Mouse (Mus musculus): ENCODE measurements around the gene 1600014C10Rik. TPM values are rescaled to one million over a fixed set of nuclear protein-coding genes. Genes with fewer than 3 reads are reported as not detected.

Gene 1600014C10Rik
- polyA plus RNA-seq, 1 experiment from 2014 or later: 16.6 TPM

DNA sequence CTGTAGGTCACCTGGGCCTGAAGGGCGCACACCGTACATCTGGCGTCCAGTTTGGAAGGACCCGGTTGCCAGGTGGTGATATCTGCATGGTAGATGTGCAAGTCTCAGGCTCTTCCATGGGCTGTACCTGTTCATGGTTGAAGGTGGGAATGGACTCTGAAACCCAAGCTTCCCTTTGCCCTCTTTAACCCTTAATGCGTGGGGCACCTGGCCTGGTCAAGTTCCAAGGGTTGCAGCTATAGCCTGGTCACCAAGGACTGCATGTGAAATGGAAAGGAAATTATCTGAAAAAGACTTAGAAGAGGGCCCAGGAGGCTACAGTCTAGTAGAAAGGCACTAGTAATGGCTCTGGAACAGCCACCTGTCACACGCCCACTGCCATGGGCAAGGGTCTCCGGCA lies 37.8 kb downstream of the 1600014C10Rik start:
- ATAC-seq: no peak
- no peaks in the 10 kb centered on the region for H3K4me1 ChIP-seq (ENCODE audit: control insufficient read depth, insufficient read depth, low read length)
- no peaks in the 10 kb centered on the region for H3K36me3 ChIP-seq (ENCODE audit: control insufficient read depth, insufficient read depth, low read length)
- H3K27ac ChIP-seq (ENCODE audit: low read length): no peak overlapping the region
- 95% methylated on average over 7 of the region's 7 CpGs for WGBS
- no peak overlapping the region for H3K9ac ChIP-seq (ENCODE audit: low read depth, low read length)
- H3K4me3 ChIP-seq (ENCODE audit: low read length): no peak overlapping the region
- H3K9me3 ChIP-seq (ENCODE audit: control insufficient read depth, low read length): no peaks in the 10 kb centered on the region
- no peak overlapping the region for H3K4me2 ChIP-seq (ENCODE audit: low read depth, low read length)
- no peaks in the 10 kb centered on the region for H3K27me3 ChIP-seq (replicated peaks; ENCODE audit: control insufficient read depth, insufficient read depth, low read length)

DNA sequence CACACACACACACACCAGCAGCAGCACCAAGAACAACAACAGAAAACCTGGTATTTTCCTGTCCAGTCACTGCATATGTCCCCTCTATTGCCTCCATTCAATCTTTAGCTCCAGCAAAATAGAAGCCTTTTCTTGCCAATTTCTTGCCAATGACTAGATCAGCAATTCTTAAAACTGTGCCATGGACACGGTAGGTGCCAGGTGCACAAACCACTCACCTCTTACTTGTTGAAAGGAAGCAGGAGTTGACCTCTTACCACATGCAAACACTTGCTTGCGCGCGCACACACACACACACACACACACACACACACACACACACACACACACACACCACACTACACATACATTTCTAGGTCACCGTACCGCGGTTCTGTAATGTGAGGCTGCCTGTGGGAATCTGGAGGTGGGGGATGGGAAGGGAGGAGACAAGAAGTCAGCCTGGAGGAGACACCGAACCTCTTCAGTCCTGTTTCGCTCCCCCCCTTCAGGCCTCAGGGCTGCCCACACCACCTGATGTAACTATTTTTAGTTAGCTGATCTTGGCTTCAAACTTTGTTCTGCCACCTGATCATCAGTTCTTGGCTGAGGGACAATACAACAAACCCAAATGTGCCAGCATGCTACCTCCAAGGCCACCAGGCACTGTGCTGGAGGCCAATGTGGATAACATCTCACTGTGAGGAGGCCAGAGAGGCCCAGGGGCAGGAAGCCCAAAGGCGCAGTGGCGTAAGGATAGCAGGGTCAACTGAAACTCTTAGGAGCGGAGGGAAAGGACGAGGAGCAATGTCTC lies 41.8 kb downstream of the 1600014C10Rik start:
- H3K27me3 ChIP-seq (replicated peaks; ENCODE audit: control insufficient read depth, insufficient read depth, low read length): peaks cover 2% of the 10 kb centered on the region; the same call in 1 of the 2 replicates
- WGBS: 90% methylated on average over 13 of the region's 13 CpGs
- no peak overlapping the region for H3K4me2 ChIP-seq (ENCODE audit: low read depth, low read length)
- no peak overlapping the region for H3K9ac ChIP-seq (ENCODE audit: low read depth, low read length)
- H3K4me3 ChIP-seq (ENCODE audit: low read length): no peak overlapping the region
- no peak for ATAC-seq
- H3K27ac ChIP-seq (ENCODE audit: low read length): no peak overlapping the region
- H3K4me1 ChIP-seq (ENCODE audit: control insufficient read depth, insufficient read depth, low read length): peaks cover 11% of the 10 kb centered on the region; the same call in 1 of the 2 replicates
- no peaks in the 10 kb centered on the region for H3K9me3 ChIP-seq (ENCODE audit: control insufficient read depth, low read length)
- H3K36me3 ChIP-seq (ENCODE audit: control insufficient read depth, insufficient read depth, low read length): no peaks in the 10 kb centered on the region

- H3K27me3 ChIP-seq (replicated peaks; ENCODE audit: control insufficient read depth, insufficient read depth, low read length): peaks cover 2% of the 10 kb centered on the region; the same call in 1 of the 2 replicates
- no peak for ATAC-seq
- no peak overlapping the region for H3K27ac ChIP-seq (ENCODE audit: low read length)
- no peaks in the 10 kb centered on the region for H3K36me3 ChIP-seq (ENCODE audit: control insufficient read depth, insufficient read depth, low read length)
- H3K4me1 ChIP-seq (ENCODE audit: control insufficient read depth, insufficient read depth, low read length): peaks cover 11% of the 10 kb centered on the region; the same call in 1 of the 2 replicates
- H3K4me2 ChIP-seq (ENCODE audit: low read depth, low read length): peak overlapping the region; percentile 82
- H3K4me3 ChIP-seq (ENCODE audit: low read length): peak overlapping the region; percentile 8; the same call in 1 of the 2 replicates
- WGBS: 78% methylated on average over 2 of the region's 2 CpGs
- H3K9me3 ChIP-seq (ENCODE audit: control insufficient read depth, low read length): no peaks in the 10 kb centered on the region
- H3K9ac ChIP-seq (ENCODE audit: low read depth, low read length): no peak overlapping the region
Measured at GRCm38 (mm10) chr7:38226226-38226625, 43.2 kb downstream of the 1600014C10Rik start.

- H3K27me3 ChIP-seq (replicated peaks; ENCODE audit: control insufficient read depth, insufficient read depth, low read length): peaks cover 2% of the 10 kb centered on the region; the same call in 1 of the 2 replicates
- WGBS: 1% methylated on average over 25 of the region's 25 CpGs
- H3K9me3 ChIP-seq (ENCODE audit: control insufficient read depth, low read length): no peaks in the 10 kb centered on the region
- peak; percentile 67 for ATAC-seq
- peak overlapping the region; percentile 82 for H3K4me2 ChIP-seq (ENCODE audit: low read depth, low read length)
- no peaks in the 10 kb centered on the region for H3K36me3 ChIP-seq (ENCODE audit: control insufficient read depth, insufficient read depth, low read length)
- peak overlapping the region; percentile 71 for H3K4me3 ChIP-seq (ENCODE audit: low read length)
- H3K9ac ChIP-seq (ENCODE audit: low read depth, low read length): peak overlapping the region; percentile 79
- peaks cover 11% of the 10 kb centered on the region; the same call in 1 of the 2 replicates for H3K4me1 ChIP-seq (ENCODE audit: control insufficient read depth, insufficient read depth, low read length)
- peak overlapping the region; percentile 73 for H3K27ac ChIP-seq (ENCODE audit: low read length)
Measured at GRCm38 (mm10) chr7:38227181-38227899, 44.3 kb downstream of the 1600014C10Rik start.

- under 1% methylated on average over 36 of the region's 36 CpGs for WGBS
- H3K4me2 ChIP-seq (ENCODE audit: low read depth, low read length): peak within 1 kb of the TSS; percentile 82
- H3K4me1 ChIP-seq (ENCODE audit: control insufficient read depth, insufficient read depth, low read length): peaks cover 11% of the 10 kb centered on the region; the same call in 1 of the 2 replicates
- H3K36me3 ChIP-seq (ENCODE audit: control insufficient read depth, insufficient read depth, low read length): no peaks in the 10 kb centered on the region
- H3K9me3 ChIP-seq (ENCODE audit: control insufficient read depth, low read length): no peaks in the 10 kb centered on the region
- H3K4me3 ChIP-seq (ENCODE audit: low read length): peak within 1 kb of the TSS; percentile 71
- peak; percentile 95 for ATAC-seq
- H3K9ac ChIP-seq (ENCODE audit: low read depth, low read length): peak within 1 kb of the TSS; percentile 79
- peaks cover 2% of the 10 kb centered on the region; the same call in 1 of the 2 replicates for H3K27me3 ChIP-seq (replicated peaks; ENCODE audit: control insufficient read depth, insufficient read depth, low read length)
- peak within 1 kb of the TSS; percentile 73 for H3K27ac ChIP-seq (ENCODE audit: low read length)
Measured at GRCm38 (mm10) chr7:38227900-38228298, 44.9 kb downstream of the 1600014C10Rik start, which contains the start of gene Plekhf1. TSS of gene Plekhf1 (minus strand) at chr7:38228016.

GRCm38 (mm10) chr7:38228329-38228728 lies 45.3 kb downstream of the 1600014C10Rik start:
- peak overlapping the region; percentile 71 for H3K4me3 ChIP-seq (ENCODE audit: low read length)
- peak overlapping the region; percentile 82 for H3K4me2 ChIP-seq (ENCODE audit: low read depth, low read length)
- peak overlapping the region; percentile 46 for H3K9ac ChIP-seq (ENCODE audit: low read depth, low read length)
- peaks cover 11% of the 10 kb centered on the region; the same call in 1 of the 2 replicates for H3K4me1 ChIP-seq (ENCODE audit: control insufficient read depth, insufficient read depth, low read length)
- no peaks in the 10 kb centered on the region for H3K9me3 ChIP-seq (ENCODE audit: control insufficient read depth, low read length)
- no peak overlapping the region for H3K27ac ChIP-seq (ENCODE audit: low read length)
- H3K27me3 ChIP-seq (replicated peaks; ENCODE audit: control insufficient read depth, insufficient read depth, low read length): peaks cover 2% of the 10 kb centered on the region; the same call in 1 of the 2 replicates
- no peaks in the 10 kb centered on the region for H3K36me3 ChIP-seq (ENCODE audit: control insufficient read depth, insufficient read depth, low read length)
- 26% methylated on average over 8 of the region's 8 CpGs for WGBS
- ATAC-seq: no peak

- no peak overlapping the region for H3K4me3 ChIP-seq (ENCODE audit: low read length)
- 18% methylated on average over 8 of the region's 8 CpGs for WGBS
- H3K27ac ChIP-seq (ENCODE audit: low read length): no peak overlapping the region
- no peaks in the 10 kb centered on the region for H3K9me3 ChIP-seq (ENCODE audit: control insufficient read depth, low read length)
- H3K9ac ChIP-seq (ENCODE audit: low read depth, low read length): no peak overlapping the region
- peaks cover 2% of the 10 kb centered on the region; the same call in 1 of the 2 replicates for H3K27me3 ChIP-seq (replicated peaks; ENCODE audit: control insufficient read depth, insufficient read depth, low read length)
- ATAC-seq: no peak
- no peaks in the 10 kb centered on the region for H3K36me3 ChIP-seq (ENCODE audit: control insufficient read depth, insufficient read depth, low read length)
- no peak overlapping the region for H3K4me2 ChIP-seq (ENCODE audit: low read depth, low read length)
- H3K4me1 ChIP-seq (ENCODE audit: control insufficient read depth, insufficient read depth, low read length): peaks cover 11% of the 10 kb centered on the region; the same call in 1 of the 2 replicates
Measured at GRCm38 (mm10) chr7:38230285-38230684, 47.3 kb downstream of the 1600014C10Rik start.

DNA sequence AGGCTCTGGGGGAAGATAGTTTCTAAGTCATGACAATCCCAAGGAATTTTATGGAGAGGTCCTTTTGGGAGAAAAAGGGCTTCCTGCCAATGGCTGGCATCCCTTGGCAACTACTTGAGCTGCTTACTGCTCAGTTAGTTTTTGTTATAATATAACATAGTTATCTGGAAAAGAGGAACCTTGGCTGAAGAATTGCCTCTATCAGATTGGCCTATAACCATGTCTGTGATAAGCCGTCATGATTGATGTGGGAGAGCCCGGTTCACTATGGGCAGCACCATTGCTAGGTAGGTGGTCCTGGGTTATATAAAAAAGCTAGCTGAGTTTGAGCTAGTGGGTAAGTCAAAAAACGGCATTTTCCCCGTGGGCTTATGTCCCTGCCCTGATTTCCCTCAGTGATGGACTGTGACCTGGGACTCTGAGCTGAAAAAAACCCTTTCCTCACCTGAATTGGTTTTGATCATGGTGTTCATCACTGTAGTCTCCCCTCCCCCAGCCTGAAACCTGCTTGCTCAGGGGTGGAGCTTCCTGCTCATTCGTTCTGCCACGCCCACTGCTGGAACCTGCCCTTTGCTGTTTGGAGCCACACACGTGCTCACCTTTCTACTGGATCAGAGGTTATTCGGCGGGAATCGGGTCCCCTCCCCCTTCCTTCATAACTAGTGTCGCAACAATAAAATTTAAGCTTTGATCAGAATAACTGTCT lies 53.5 kb downstream of the 1600014C10Rik start:
- 39% methylated on average over 11 of the region's 11 CpGs for WGBS
- H3K9ac ChIP-seq (ENCODE audit: low read depth, low read length): no peak overlapping the region
- H3K4me2 ChIP-seq (ENCODE audit: low read depth, low read length): no peak overlapping the region
- no peak overlapping the region for H3K27ac ChIP-seq (ENCODE audit: low read length)
- H3K9me3 ChIP-seq (ENCODE audit: control insufficient read depth, low read length): no peaks in the 10 kb centered on the region
- no peaks in the 10 kb centered on the region for H3K27me3 ChIP-seq (replicated peaks; ENCODE audit: control insufficient read depth, insufficient read depth, low read length)
- H3K4me1 ChIP-seq (ENCODE audit: control insufficient read depth, insufficient read depth, low read length): no peaks in the 10 kb centered on the region
- H3K36me3 ChIP-seq (ENCODE audit: control insufficient read depth, insufficient read depth, low read length): no peaks in the 10 kb centered on the region
- no peak overlapping the region for H3K4me3 ChIP-seq (ENCODE audit: low read length)
- ATAC-seq: peak; percentile 72

- H3K27me3 ChIP-seq (replicated peaks; ENCODE audit: control insufficient read depth, insufficient read depth, low read length): no peaks in the 10 kb centered on the region
- ATAC-seq: peak; percentile 60
Measured at GRCm38 (mm10) chr7:38237140-38237539, 54.1 kb downstream of the 1600014C10Rik start.

More at GRCm38 (mm10) chr7:38237140-38237539, 54.1 kb downstream of the 1600014C10Rik start:
- H3K9ac ChIP-seq (ENCODE audit: low read depth, low read length): no peak overlapping the region
- no peak overlapping the region for H3K27ac ChIP-seq (ENCODE audit: low read length)
- no peak overlapping the region for H3K4me2 ChIP-seq (ENCODE audit: low read depth, low read length)
- no peaks in the 10 kb centered on the region for H3K36me3 ChIP-seq (ENCODE audit: control insufficient read depth, insufficient read depth, low read length)
- H3K4me3 ChIP-seq (ENCODE audit: low read length): no peak overlapping the region
- no peaks in the 10 kb centered on the region for H3K4me1 ChIP-seq (ENCODE audit: control insufficient read depth, insufficient read depth, low read length)
- H3K9me3 ChIP-seq (ENCODE audit: control insufficient read depth, low read length): no peaks in the 10 kb centered on the region
